Mouse (Mus musculus) adrenal gland, postnatal 36 days (tissue): ENCODE data around the gene Gm8159. TPM values are rescaled to one million over a fixed set of nuclear protein-coding genes. Genes with fewer than 3 reads are reported as not detected.
"Not testable (repeated sequence)": the region's sequence is repeated elsewhere in the genome, so short reads cannot be mapped to it uniquely, and the experiment has no call there.

ENCODE experiments used
- DNase-seq, 2 experiments: peaks; one replicate each; pipeline ENCODE4 v3.0.0; 2021; ENCODE audit warnings: mixed read lengths in 1 of 2
- long read RNA-seq, 2 experiments: library from polyadenylated mRNA; stranded (forward); transcript quantifications; one replicate each; pipeline ENCODE4 v2.0.0; 2021; ENCODE audit warnings: borderline sequencing depth in 2 of 2
- total RNA-seq, 2 experiments: library from RNA; stranded (reverse); gene quantifications; 2 replicates each; pipeline ENCODE4 v1.2.3; 2021

Gene Gm8159
- total RNA-seq, result under 1 TPM in 1 of 2 experiments, not detected in 1; 0.17 TPM
- long read RNA-seq, experiment 1, result 0 reads
- long read RNA-seq, experiment 2, result 0 reads

DNA sequence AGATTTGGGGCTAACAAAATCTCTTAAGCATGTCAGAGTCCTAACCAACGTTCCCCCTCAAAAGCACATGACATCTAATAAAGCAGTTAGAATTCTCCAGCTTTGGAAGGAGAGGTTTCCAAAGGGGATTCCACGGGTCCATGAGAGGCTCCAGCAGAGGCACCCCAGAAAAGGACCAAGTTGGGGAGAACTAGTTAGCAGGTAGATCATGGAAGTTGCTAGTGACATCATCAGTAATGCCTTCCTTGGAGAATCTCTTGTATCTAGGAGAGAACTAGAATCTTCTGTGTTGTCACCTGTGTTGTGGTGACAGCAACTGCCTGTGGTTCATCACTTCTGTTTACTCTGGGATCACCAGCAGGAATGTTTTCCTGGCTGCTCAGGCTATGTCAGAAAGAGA, at the start of gene Gm8159:
TSS of gene Gm8159 (plus strand) at position 301 of the 400 bp plus-strand sequence.
- DNase-seq, result not testable (repeated sequence)

DNA sequence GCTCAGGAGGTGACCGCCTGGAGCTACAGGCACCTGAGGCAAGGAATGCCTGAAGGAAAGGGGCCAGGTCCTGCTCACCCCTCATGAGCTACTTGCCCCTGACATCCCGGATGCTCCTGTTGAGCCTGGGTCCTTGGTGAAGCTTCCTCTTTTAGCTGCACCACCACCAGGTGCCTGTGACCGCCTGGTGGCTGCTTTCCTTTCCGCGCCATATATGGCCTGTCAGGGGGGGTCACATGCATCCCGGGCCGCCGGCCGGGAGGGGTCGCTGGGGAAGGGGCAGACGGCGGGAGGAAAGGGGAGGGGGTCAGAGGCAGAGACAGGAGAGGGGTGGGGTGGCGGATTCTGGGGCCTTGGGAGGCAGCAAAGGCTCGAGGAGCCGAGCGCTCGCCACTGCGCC, 17.2 kb downstream of the Gm8159 start:
- DNase-seq, result peak in 1 of 2 experiments; percentile 0

DNA sequence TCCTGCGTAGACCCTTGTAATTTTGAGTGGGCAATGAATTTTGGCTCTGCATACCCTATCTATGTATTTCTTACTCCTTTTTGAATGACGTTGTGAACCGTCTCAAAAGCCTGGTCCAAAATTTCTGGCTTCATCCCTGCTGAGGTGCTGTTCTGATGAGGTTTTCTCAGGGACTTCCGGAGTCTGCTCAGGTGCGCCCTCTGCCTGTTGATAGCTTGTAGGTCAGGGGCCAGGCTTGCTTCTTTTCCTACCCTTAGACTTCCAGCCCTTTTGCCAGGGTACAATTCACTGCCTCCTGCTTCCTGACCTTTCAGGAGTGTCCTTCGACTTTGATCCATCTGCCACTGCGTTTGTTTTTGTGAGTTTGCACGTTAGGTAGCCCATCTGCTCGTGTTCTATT, 18.2 kb downstream of the Gm8159 start:
- DNase-seq, result peak in 1 of 2 experiments; percentile 1

DNA sequence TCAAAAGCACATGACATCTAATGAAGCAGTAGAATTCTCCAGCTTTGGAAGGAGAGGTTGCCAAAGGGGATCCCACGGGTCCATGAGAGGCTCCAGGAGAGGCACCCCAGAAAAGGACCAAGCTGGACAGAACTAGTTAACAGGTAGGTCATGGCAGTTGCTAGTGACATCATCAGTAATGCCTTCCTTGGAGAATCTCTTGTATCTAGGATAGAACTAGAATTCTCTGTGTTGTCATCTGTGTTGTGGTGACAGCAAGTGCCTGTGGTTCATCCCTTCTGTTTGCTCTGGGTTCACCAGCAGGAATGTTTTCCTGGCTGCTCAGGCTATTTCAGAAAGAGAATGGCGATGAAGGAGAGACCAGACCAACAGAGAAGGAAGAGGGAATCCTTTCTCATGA, 31.7 kb downstream of the Gm8159 start, which contains the start of gene Gm3239:
TSS of gene Gm3239 (plus strand) at position 301 of the 400 bp plus-strand sequence.
- not testable (repeated sequence) for DNase-seq

Other genes with a start within 250 kb of the Gm8159 start
- gene Gm3159, start 234.8 kb upstream of the Gm8159 start, total RNA-seq, result not detected
- not detected for gene Gm3164, start 216.9 kb upstream of the Gm8159 start, total RNA-seq
- gene Gm3173, start 201.4 kb upstream of the Gm8159 start, total RNA-seq, result not detected
- gene Gm3182, start 150.6 kb upstream of the Gm8159 start, total RNA-seq, result not detected
- gene Gm3047, start 76.9 kb upstream of the Gm8159 start, total RNA-seq, result not detected
- not detected for gene Gm3239, start 31.8 kb downstream of the Gm8159 start, total RNA-seq
- not detected for gene Gm7876, start 76.9 kb downstream of the Gm8159 start, total RNA-seq
- not detected for gene Gm3252, start 94.4 kb downstream of the Gm8159 start, total RNA-seq
- gene Gm9602, start 144.0 kb downstream of the Gm8159 start, total RNA-seq, result not detected
- gene Gm3269, start 205.8 kb downstream of the Gm8159 start, total RNA-seq, result not detected
- gene Gm3264, start 223.2 kb downstream of the Gm8159 start, total RNA-seq, result under 1 TPM in 1 of 2 experiments, not detected in 1; 0.59 TPM